Mouse (Mus musculus) G1E-ER4 (cell line): ENCODE results near the gene Lgalsl. TPM values are rescaled to one million over a fixed set of nuclear protein-coding genes. Genes with fewer than 3 reads are reported as not detected.

Experiments
- GATA1 ChIP-seq: IDR thresholded peaks from one replicate; pipeline ENCODE4 v1.8.0; 2012; ENCODE audit warnings: low read length, inconsistent platforms
- polyA plus RNA-seq: library from polyadenylated mRNA; stranded (reverse); fragments of >175 nt; gene quantifications from 2 replicates; pipeline ENCODE4 v1.2.3, GENCODE M21; 2012

The Lgalsl gene
- polyA plus RNA-seq, 1 experiment: not detected

GRCm38 (mm10) chr11:20776668-20777067, 54.2 kb downstream of the Lgalsl start:
- TF ChIP-seq GATA1: no peak

Other genes with a start within 250 kb of the Lgalsl start
- 7.2 and 10.8 TPM in 2 replicates for gene Aftph, start 89.5 kb downstream of the Lgalsl start, polyA plus RNA-seq